Mouse (Mus musculus) telencephalon, adult 2 months (tissue): Measurements from ENCODE around the gene Mars2.

Experiments
- DNase-seq: peaks from one replicate; pipeline ENCODE4 v3.0.0-alpha.2; 2011; ENCODE audit warnings: low read depth, low spot score

The Mars2 gene

GRCm38 (mm10) chr1:55236890-55237642, at the start of gene Mars2:
Gene Mars2 (plus strand): TSS chr1:55237177.
- peak; percentile 90 for DNase-seq

GRCm38 (mm10) chr1:55192015-55192414, 45.0 kb upstream of the Mars2 start:
- DNase-seq: no peak

GRCm38 (mm10) chr1:55192824-55193223, 44.2 kb upstream of the Mars2 start:
- no peak for DNase-seq

GRCm38 (mm10) chr1:55193316-55193715, 43.7 kb upstream of the Mars2 start:
- DNase-seq: no peak

- DNase-seq: no peak
These were observed 42.7 kb upstream of the Mars2 start for GRCm38 (mm10) chr1:55194064-55194915.

- no peak for DNase-seq
These were observed 42.0 kb upstream of the Mars2 start for GRCm38 (mm10) chr1:55195021-55195420.

- no peak for DNase-seq
These were observed 40.5 kb upstream of the Mars2 start for GRCm38 (mm10) chr1:55196327-55197003.

GRCm38 (mm10) chr1:55198719-55199118, 38.3 kb upstream of the Mars2 start:
- no peak for DNase-seq

- peak; percentile 71 for DNase-seq
These were observed 34.9 kb upstream of the Mars2 start for GRCm38 (mm10) chr1:55201850-55202752.

- no peak for DNase-seq
These were observed 31.1 kb upstream of the Mars2 start for GRCm38 (mm10) chr1:55205808-55206327.

- DNase-seq: no peak
These were observed 29.4 kb upstream of the Mars2 start for GRCm38 (mm10) chr1:55207561-55207960.

- no peak for DNase-seq
These were observed 28.4 kb upstream of the Mars2 start for GRCm38 (mm10) chr1:55208500-55209140.

GRCm38 (mm10) chr1:55210202-55210965, 26.6 kb upstream of the Mars2 start:
- no peak for DNase-seq

GRCm38 (mm10) chr1:55211081-55211480, 25.9 kb upstream of the Mars2 start:
- DNase-seq: no peak

- no peak for DNase-seq
These were observed 24.2 kb upstream of the Mars2 start for GRCm38 (mm10) chr1:55212771-55213170.

- DNase-seq: no peak
These were observed 23.5 kb upstream of the Mars2 start for GRCm38 (mm10) chr1:55213475-55213874.

- no peak for DNase-seq
These were observed 23.0 kb upstream of the Mars2 start for GRCm38 (mm10) chr1:55213936-55214335.

- no peak for DNase-seq
These were observed 21.7 kb upstream of the Mars2 start for GRCm38 (mm10) chr1:55215185-55215813.

- DNase-seq: no peak
These were observed 19.8 kb upstream of the Mars2 start for GRCm38 (mm10) chr1:55217191-55217590.
